Mouse (Mus musculus): ENCODE results near the gene Prkaca. TPM values are rescaled to one million over a fixed set of nuclear protein-coding genes. Genes with fewer than 3 reads are reported as not detected.

Gene Prkaca
- total and polyA plus RNA-seq, 2 experiments, result 23.0 to 47.8 TPM

- Histone ChIP-seq H3K4me3 (ENCODE audit: insufficient read depth, low read depth, low read length) (no peak overlapping the region), H3K9ac (ENCODE audit: low read depth, low read length) (no peak overlapping the region), H3K4me1 (ENCODE audit: control insufficient read depth, insufficient read depth, low read length) (no peaks in the 10 kb centered on the region), H3K27ac (replicated peaks; ENCODE audit: insufficient read depth, low read depth, low read length) (no peak overlapping the region), H3K27me3 (ENCODE audit: control insufficient read depth, insufficient read depth, low read length) (peaks cover 4% of the 10 kb centered on the region), H3K79me2 (ENCODE audit: control insufficient read depth, insufficient read depth, low read length) (no peaks in the 10 kb centered on the region), H3K36me3 (ENCODE audit: control insufficient read depth, insufficient read depth, low read length) (no peaks in the 10 kb centered on the region)
- TF ChIP-seq POLR2A (IDR thresholded peaks at IDR 0.05; ENCODE audit: extremely low read depth, insufficient read depth, low read length) (no peak), CTCF (IDR thresholded peaks at IDR 0.05; ENCODE audit: low read depth, low read length) (peak; percentile 73)
- 8% methylated on average over 5 of the region's 5 CpGs for WGBS
- peak; percentile 37 for DNase-seq (ENCODE audit: extremely low read depth, low read depth, low spot score)
Observed at GRCm38 (mm10) chr8:84039050-84039449, 66.3 kb downstream of the Prkaca start.

DNA sequence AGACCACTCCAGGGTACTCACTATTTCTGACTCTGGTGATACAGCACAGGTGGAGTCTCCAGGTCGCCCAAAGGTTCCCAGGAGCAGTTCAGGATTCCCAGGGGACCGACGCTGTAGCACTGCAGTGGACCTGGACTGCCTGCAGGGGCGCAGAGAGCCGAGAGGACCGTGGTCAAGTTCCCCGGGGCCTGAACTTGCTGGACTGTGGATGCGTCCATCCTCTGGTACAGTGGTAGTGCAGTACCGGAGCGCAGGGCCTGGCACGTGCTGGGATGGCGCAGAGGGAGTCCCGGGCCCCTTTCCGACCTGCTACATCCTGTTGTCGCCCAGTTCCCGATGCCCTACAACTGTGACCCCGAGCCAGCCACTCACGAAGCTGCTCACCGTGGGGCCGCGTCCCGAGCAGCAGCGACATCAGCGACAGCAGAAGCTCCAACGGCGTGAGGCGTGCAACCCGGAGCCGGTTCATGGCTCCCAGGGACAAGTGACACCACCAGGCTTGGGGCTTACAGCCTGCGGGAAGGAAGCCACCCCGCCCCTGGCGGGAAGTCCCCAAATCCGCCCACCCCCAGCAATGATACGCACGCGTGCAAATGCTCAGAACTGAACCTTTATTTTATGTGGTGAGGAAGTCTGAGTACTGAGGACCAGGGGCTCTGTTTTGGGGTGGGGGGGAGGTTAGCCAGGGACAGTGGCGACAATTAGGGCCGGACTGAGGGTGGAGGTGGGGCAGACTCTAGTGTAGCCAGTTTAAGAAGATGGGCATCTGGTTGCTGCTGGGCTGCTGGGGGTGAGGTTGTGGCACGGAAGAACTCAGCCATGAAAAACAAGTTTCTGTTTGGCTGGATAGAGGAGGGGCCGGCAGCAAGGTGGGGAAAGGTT, 69.5 kb downstream of the Prkaca start, which contains the start of gene Il27ra:
Gene Il27ra, minus strand, starts transcription at position 524 of the 882 bp plus-strand sequence.
- no peaks in the 10 kb centered on the region for H3K4me1 ChIP-seq (ENCODE audit: control insufficient read depth, insufficient read depth, low read length)
- H3K4me3 ChIP-seq (ENCODE audit: insufficient read depth, low read depth, low read length), result peak within 1 kb of the TSS; percentile 64
- H3K27me3 ChIP-seq (ENCODE audit: control insufficient read depth, insufficient read depth, low read length), result peaks cover 6% of the 10 kb centered on the region
- peak within 1 kb of the TSS; percentile 62 for H3K9ac ChIP-seq (ENCODE audit: low read depth, low read length)
- H3K79me2 ChIP-seq (ENCODE audit: control insufficient read depth, insufficient read depth, low read length), result no peaks in the 10 kb centered on the region
- TF ChIP-seq POLR2A (IDR thresholded peaks at IDR 0.05; ENCODE audit: extremely low read depth, insufficient read depth, low read length) (0 out of 2 replicates have a peak, but pooled peaks have one; percentile 24), CTCF (IDR thresholded peaks at IDR 0.05; ENCODE audit: low read depth, low read length) (peak; percentile 84)
- DNase-seq (ENCODE audit: extremely low read depth, low read depth, low spot score), result peak; percentile 25
- peak within 1 kb of the TSS; percentile 27; the same call in 1 of the 2 replicates for H3K27ac ChIP-seq (replicated peaks; ENCODE audit: insufficient read depth, low read depth, low read length)
- 10% methylated on average over 40 of the region's 40 CpGs for WGBS
- H3K36me3 ChIP-seq (ENCODE audit: control insufficient read depth, insufficient read depth, low read length), result no peaks in the 10 kb centered on the region

GRCm38 (mm10) chr8:84042948-84043342, 70.2 kb downstream of the Prkaca start:
- peak overlapping the region; percentile 1; the same call in 1 of the 2 replicates for H3K4me3 ChIP-seq (ENCODE audit: insufficient read depth, low read depth, low read length)
- peaks cover 6% of the 10 kb centered on the region for H3K27me3 ChIP-seq (ENCODE audit: control insufficient read depth, insufficient read depth, low read length)
- H3K4me1 ChIP-seq (ENCODE audit: control insufficient read depth, insufficient read depth, low read length), result no peaks in the 10 kb centered on the region
- no peak for DNase-seq (ENCODE audit: extremely low read depth, low read depth, low spot score)
- H3K9ac ChIP-seq (ENCODE audit: low read depth, low read length), result 0 out of 2 replicates have a peak overlapping the region, but pooled peaks have one; percentile 3
- WGBS, result 50% methylated on average over 12 of the region's 12 CpGs
- H3K36me3 ChIP-seq (ENCODE audit: control insufficient read depth, insufficient read depth, low read length), result no peaks in the 10 kb centered on the region
- no peak overlapping the region for H3K27ac ChIP-seq (replicated peaks; ENCODE audit: insufficient read depth, low read depth, low read length)
- TF ChIP-seq CTCF (IDR thresholded peaks at IDR 0.05; ENCODE audit: low read depth, low read length), result no peak
- no peak for TF ChIP-seq POLR2A (IDR thresholded peaks at IDR 0.05; ENCODE audit: extremely low read depth, insufficient read depth, low read length)
- no peaks in the 10 kb centered on the region for H3K79me2 ChIP-seq (ENCODE audit: control insufficient read depth, insufficient read depth, low read length)

- 32% methylated on average over 7 of the region's 7 CpGs for WGBS
Observed at GRCm38 (mm10) chr8:84044103-84044502, 71.3 kb downstream of the Prkaca start.

DNA sequence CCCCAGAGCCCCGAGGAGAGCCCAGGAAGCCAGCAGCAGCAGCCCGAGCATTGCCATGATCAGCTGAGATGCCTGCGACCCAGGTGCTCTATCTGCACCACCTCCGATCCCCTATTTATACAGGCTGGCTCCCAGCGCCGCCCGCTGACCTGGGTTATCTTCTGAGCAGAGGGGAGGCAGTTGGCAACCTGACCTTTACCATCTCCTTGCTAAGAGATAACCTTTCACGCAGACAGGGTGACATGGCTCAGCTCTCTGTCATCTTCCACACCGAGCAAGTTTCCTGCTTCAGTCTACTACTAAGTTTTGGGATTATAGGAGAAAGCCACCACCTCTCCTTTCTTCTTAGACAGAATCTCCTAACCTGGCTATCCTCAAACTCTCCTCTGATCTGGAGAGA, 72.1 kb downstream of the Prkaca start, which contains the start of gene Rln3:
Gene Rln3, minus strand, starts transcription at position 101 of the 400 bp plus-strand sequence.
- no peak for DNase-seq (ENCODE audit: extremely low read depth, low read depth, low spot score)
- Histone ChIP-seq H3K36me3 (ENCODE audit: control insufficient read depth, insufficient read depth, low read length) (no peaks in the 10 kb centered on the region), H3K79me2 (ENCODE audit: control insufficient read depth, insufficient read depth, low read length) (no peaks in the 10 kb centered on the region), H3K4me3 (ENCODE audit: insufficient read depth, low read depth, low read length) (no peak within 1 kb of the TSS), H3K4me1 (ENCODE audit: control insufficient read depth, insufficient read depth, low read length) (no peaks in the 10 kb centered on the region), H3K9ac (ENCODE audit: low read depth, low read length) (no peak within 1 kb of the TSS), H3K27ac (replicated peaks; ENCODE audit: insufficient read depth, low read depth, low read length) (no peak within 1 kb of the TSS), H3K27me3 (ENCODE audit: control insufficient read depth, insufficient read depth, low read length) (peaks cover 6% of the 10 kb centered on the region)
- TF ChIP-seq POLR2A (IDR thresholded peaks at IDR 0.05; ENCODE audit: extremely low read depth, insufficient read depth, low read length), result no peak
- no peak for TF ChIP-seq CTCF (IDR thresholded peaks at IDR 0.05; ENCODE audit: low read depth, low read length)
- 21% methylated on average over 9 of the region's 9 CpGs for WGBS

More at GRCm38 (mm10) chr8:84044103-84044502, 71.3 kb downstream of the Prkaca start:
- no peak overlapping the region for H3K9ac ChIP-seq (ENCODE audit: low read depth, low read length)
- no peak for TF ChIP-seq CTCF (IDR thresholded peaks at IDR 0.05; ENCODE audit: low read depth, low read length)
- no peak for TF ChIP-seq POLR2A (IDR thresholded peaks at IDR 0.05; ENCODE audit: extremely low read depth, insufficient read depth, low read length)
- H3K36me3 ChIP-seq (ENCODE audit: control insufficient read depth, insufficient read depth, low read length), result no peaks in the 10 kb centered on the region
- H3K4me1 ChIP-seq (ENCODE audit: control insufficient read depth, insufficient read depth, low read length), result no peaks in the 10 kb centered on the region
- DNase-seq (ENCODE audit: extremely low read depth, low read depth, low spot score), result no peak
- H3K79me2 ChIP-seq (ENCODE audit: control insufficient read depth, insufficient read depth, low read length), result no peaks in the 10 kb centered on the region
- H3K27ac ChIP-seq (replicated peaks; ENCODE audit: insufficient read depth, low read depth, low read length), result no peak overlapping the region
- H3K4me3 ChIP-seq (ENCODE audit: insufficient read depth, low read depth, low read length), result no peak overlapping the region
- H3K27me3 ChIP-seq (ENCODE audit: control insufficient read depth, insufficient read depth, low read length), result peaks cover 6% of the 10 kb centered on the region

Other genes with a start within 250 kb of the Prkaca start
- gene Adgre5, start 231.7 kb upstream of the Prkaca start, total RNA-seq (2014; rRNA removed), result 20.8 and 21.2 TPM in 2 replicates
- 9.7 and 17.9 TPM in 2 replicates for gene Adgre5, start 231.7 kb upstream of the Prkaca start, polyA plus RNA-seq (2012; rRNA removed)
- gene Adgrl1, start 72.9 kb upstream of the Prkaca start, total RNA-seq (2014; rRNA removed), result 1.6 TPM in 2 replicates
- 2.7 and 3.5 TPM in 2 replicates for gene Adgrl1, start 72.9 kb upstream of the Prkaca start, polyA plus RNA-seq (2012; rRNA removed)
- 1.8 and 2.0 TPM in 2 replicates for gene Gm10644, start 17.8 kb upstream of the Prkaca start, total RNA-seq (2014; rRNA removed)
- gene Gm10644, start 17.8 kb upstream of the Prkaca start, polyA plus RNA-seq (2012; rRNA removed), result 4.0 and 4.3 TPM in 2 replicates
- 0.37 and 1.1 TPM in 2 replicates for gene Asf1b, start 17.5 kb upstream of the Prkaca start, total RNA-seq (2014; rRNA removed)
- 0.86 and 1.4 TPM in 2 replicates for gene Asf1b, start 17.5 kb upstream of the Prkaca start, polyA plus RNA-seq (2012; rRNA removed)
- gene Samd1, start 24.7 kb downstream of the Prkaca start, total RNA-seq (2014; rRNA removed), result 4.0 and 7.2 TPM in 2 replicates
- 11.9 and 12.2 TPM in 2 replicates for gene Samd1, start 24.7 kb downstream of the Prkaca start, polyA plus RNA-seq (2012; rRNA removed)
- gene 1700067K01Rik, start 28.5 kb downstream of the Prkaca start, total RNA-seq (2014; rRNA removed), result 0.20 and 0.46 TPM in 2 replicates
- 0.11 and 0.26 TPM in 2 replicates for gene 1700067K01Rik, start 28.5 kb downstream of the Prkaca start, polyA plus RNA-seq (2012; rRNA removed)
- 0.20 and 0.28 TPM in 2 replicates for gene 2210011C24Rik, start 39.2 kb downstream of the Prkaca start, total RNA-seq (2014; rRNA removed)
- gene 2210011C24Rik, start 39.2 kb downstream of the Prkaca start, polyA plus RNA-seq (2012; rRNA removed), result 0.21 and 0.34 TPM in 2 replicates
- gene Palm3, start 48.5 kb downstream of the Prkaca start, total RNA-seq (2014; rRNA removed), result not detected in 2 replicates
- not detected in 2 replicates for gene Palm3, start 48.5 kb downstream of the Prkaca start, polyA plus RNA-seq (2012; rRNA removed)
- 1.4 and 1.5 TPM in 2 replicates for gene Il27ra, start 69.6 kb downstream of the Prkaca start, total RNA-seq (2014; rRNA removed)
- gene Il27ra, start 69.6 kb downstream of the Prkaca start, polyA plus RNA-seq (2012; rRNA removed), result 1.4 and 2.1 TPM in 2 replicates
- not detected in 2 replicates for gene Rln3, start 72.0 kb downstream of the Prkaca start, total RNA-seq (2014; rRNA removed)
- not detected in 2 replicates for gene Rln3, start 72.0 kb downstream of the Prkaca start, polyA plus RNA-seq (2012; rRNA removed)
- gene Gm10643, start 92.1 kb downstream of the Prkaca start, total RNA-seq (2014; rRNA removed), result 0.65 and 0.74 TPM in 2 replicates
- 0.10 TPM in 1 of 2 replicates, not detected in the other for gene Gm10643, start 92.1 kb downstream of the Prkaca start, polyA plus RNA-seq (2012; rRNA removed)
- gene Rfx1, start 93.8 kb downstream of the Prkaca start, total RNA-seq (2014; rRNA removed), result 1.8 and 2.6 TPM in 2 replicates
- gene Rfx1, start 93.8 kb downstream of the Prkaca start, polyA plus RNA-seq (2012; rRNA removed), result 6.4 and 8.3 TPM in 2 replicates
- gene Dcaf15, start 131.8 kb downstream of the Prkaca start, total RNA-seq (2014; rRNA removed), result 1.4 and 2.2 TPM in 2 replicates
- gene Dcaf15, start 131.8 kb downstream of the Prkaca start, polyA plus RNA-seq (2012; rRNA removed), result 9.2 and 9.9 TPM in 2 replicates
- gene Podnl1, start 153.0 kb downstream of the Prkaca start, total RNA-seq (2014; rRNA removed), result 0.13 TPM in 1 of 2 replicates, not detected in the other
- gene Podnl1, start 153.0 kb downstream of the Prkaca start, polyA plus RNA-seq (2012; rRNA removed), result 0.51 and 0.86 TPM in 2 replicates
- gene Cc2d1a, start 174.9 kb downstream of the Prkaca start, total RNA-seq (2014; rRNA removed), result 4.0 and 5.6 TPM in 2 replicates
- 10.4 and 10.6 TPM in 2 replicates for gene Cc2d1a, start 174.9 kb downstream of the Prkaca start, polyA plus RNA-seq (2012; rRNA removed)
- not detected in 2 replicates for gene 4930432K21Rik, start 175.0 kb downstream of the Prkaca start, total RNA-seq (2014; rRNA removed)
- gene 4930432K21Rik, start 175.0 kb downstream of the Prkaca start, polyA plus RNA-seq (2012; rRNA removed), result 0.07 and 0.11 TPM in 2 replicates
- not detected in 2 replicates for gene Nanos3, start 212.2 kb downstream of the Prkaca start, total RNA-seq (2014; rRNA removed)
- not detected in 2 replicates for gene Nanos3, start 212.2 kb downstream of the Prkaca start, polyA plus RNA-seq (2012; rRNA removed)